Mouse (Mus musculus) lung, adult 2 months (tissue): ENCODE measurements at regions not wholly inside any gene's neighbourhood (a gene's known extent, or its start where the extent isn't known, plus 50 kb on each side); places are given as distances from the start of the nearest gene placed in this dataset.

Experiments
- DNase-seq: peaks from one replicate; pipeline ENCODE4 v3.0.0; 2022
- H3K4me1 ChIP-seq: fragments of 200-500 bp; 2 replicates; pipeline ENCODE4 v1.6.1; 2011; ENCODE audit warnings: low read length; ENCODE audit not compliant: control insufficient read depth, insufficient read depth
- H3K4me3 ChIP-seq: fragments of 200-500 bp; replicated peaks from 2 replicates; pipeline ENCODE3; 2011; ENCODE audit warnings: low read depth, mild to moderate bottlenecking, control low read depth, low read length; ENCODE audit errors: extremely low read depth
- CTCF ChIP-seq: fragments of 200-500 bp; IDR thresholded peaks from 2 replicates; pipeline ENCODE4 v1.5.1; 2011; ENCODE audit warnings: mild to moderate bottlenecking, low read length, control low read depth; ENCODE audit not compliant: insufficient read depth
- POLR2A ChIP-seq: fragments of 200-500 bp; IDR thresholded peaks from 2 replicates; pipeline ENCODE4 v1.6.1; 2011; ENCODE audit warnings: low read depth, mild to moderate bottlenecking, control low read depth, low read length, borderline replicate concordance; ENCODE audit errors: extremely low read depth
- WGBS: fragments of 180-500 bp; shearing (Covaris S2); methylation state at CpG from one replicate; pipeline ENCODE4 v1.1.7; 2018; 5-methylcytosine and 5-hydroxymethylcytosine counted together

DNA sequence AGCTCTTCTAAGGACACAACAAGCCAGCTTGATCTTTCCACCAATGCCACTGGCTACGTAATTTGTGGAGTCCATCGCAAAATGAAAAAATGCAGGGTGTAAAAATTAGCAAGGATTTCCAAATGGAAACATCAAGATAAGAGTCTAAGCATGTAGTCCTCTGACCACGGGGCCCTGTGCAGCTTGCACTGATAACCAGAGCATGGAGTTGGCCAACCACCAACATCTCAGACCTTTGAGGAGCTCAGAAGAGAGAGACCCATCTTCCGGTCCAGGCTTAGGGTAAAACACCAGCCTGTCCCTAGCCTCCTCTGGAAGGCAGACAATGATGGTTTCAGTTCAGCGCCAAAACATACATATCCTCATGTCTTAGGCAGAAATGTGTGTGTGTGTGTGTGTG is 140.4 kb upstream of the Haao start:
- DNase-seq = no peak
- WGBS = 59% methylated on average over 5 of the region's 5 CpGs

DNA sequence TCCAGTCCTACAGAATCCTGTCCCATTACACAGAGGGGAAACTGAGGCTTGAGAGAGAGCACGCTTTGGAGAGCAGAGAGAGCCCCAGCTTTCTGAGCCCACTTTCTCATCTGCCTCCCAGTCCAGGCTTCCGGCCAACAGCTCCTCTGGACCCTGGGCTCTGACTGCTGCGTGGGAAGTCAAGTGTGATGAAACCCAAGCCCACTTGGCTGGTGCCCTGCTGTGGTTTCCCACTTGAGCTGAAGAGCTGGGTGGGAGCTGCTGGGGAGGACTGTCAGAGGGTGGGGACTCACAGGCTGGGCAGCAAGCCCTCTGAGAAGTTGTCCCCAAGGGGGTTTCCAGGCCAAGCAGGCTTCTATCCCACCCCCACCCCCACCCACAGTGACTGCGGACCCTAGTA is 139.9 kb upstream of the Haao start:
- TF ChIP-seq POLR2A (no peak), CTCF (no peak)
- H3K4me1 ChIP-seq = peaks cover 42% of the 10 kb centered on the region
- no peak for DNase-seq
- 56% methylated on average over 4 of the region's 4 CpGs for WGBS
- no peak overlapping the region for H3K4me3 ChIP-seq

More for the DNA sequence above, 140.4 kb upstream of the Haao start:
- TF ChIP-seq CTCF = no peak
- TF ChIP-seq POLR2A = no peak
- Histone ChIP-seq H3K4me1 (peaks cover 39% of the 10 kb centered on the region), H3K4me3 (no peak overlapping the region)

DNA sequence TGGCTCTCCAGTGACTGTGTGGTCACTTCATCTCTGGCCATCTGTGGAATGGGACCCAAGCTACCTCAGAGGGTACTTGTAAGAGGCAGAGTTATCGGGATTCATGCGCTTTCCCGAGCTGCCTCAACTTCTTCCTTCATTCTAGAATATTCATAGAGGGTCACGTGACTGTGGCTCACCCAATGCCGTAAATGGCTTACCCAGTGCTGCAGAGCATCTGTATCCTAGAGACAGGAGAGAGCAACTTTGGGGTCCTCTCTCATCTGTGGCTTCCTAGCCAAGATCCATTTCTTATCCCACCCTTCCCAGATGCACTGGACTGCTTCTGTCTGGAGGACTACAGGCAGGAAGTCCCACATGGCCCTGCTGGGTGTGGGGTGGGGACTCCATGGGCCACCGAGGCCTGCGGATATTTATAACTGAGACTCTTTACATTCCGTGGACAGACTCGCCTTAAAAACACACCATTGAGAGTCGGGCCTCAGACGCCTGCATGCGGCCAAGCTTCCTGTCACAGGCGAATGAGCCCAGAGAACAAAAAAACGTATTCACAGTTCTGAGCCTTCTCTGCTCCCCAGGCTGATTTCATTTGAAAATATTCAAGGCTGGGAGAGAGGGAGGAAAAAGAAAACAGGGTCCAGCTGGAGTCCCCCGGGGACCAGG is 138.3 kb upstream of the Haao start:
- H3K4me1 ChIP-seq = peaks cover 46% of the 10 kb centered on the region
- DNase-seq = no peak
- no peak overlapping the region for H3K4me3 ChIP-seq
- TF ChIP-seq CTCF (no peak), POLR2A (no peak)
- 39% methylated on average over 15 of the region's 15 CpGs for WGBS

DNA sequence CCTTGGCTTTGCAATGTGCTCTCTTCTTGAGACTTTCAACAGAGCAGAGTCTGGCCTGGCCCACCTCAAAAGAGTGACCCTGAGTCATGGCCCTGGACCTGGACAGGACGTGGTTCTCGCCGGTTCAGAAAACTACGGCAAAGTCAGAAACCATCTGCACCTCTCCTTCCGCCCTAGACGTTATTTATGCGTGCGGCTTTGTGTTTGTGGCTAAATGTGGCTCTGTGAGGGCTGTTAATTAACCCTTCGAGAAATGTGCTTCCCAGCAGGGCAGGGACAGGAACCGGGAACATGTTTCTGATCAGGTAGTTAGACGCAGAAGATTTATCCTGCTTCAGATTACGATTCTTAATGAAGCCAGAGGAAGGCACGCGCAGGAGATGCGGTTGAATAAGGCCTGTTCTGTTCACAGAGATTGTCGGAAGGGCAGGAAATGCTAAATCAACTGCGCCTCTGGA is 137.6 kb upstream of the Haao start:
- DNase-seq = no peak
- 53% methylated on average over 17 of the region's 17 CpGs for WGBS
- TF ChIP-seq CTCF = no peak
- TF ChIP-seq POLR2A = no peak
- H3K4me1 ChIP-seq = peaks cover 40% of the 10 kb centered on the region
- H3K4me3 ChIP-seq = no peak overlapping the region

DNA sequence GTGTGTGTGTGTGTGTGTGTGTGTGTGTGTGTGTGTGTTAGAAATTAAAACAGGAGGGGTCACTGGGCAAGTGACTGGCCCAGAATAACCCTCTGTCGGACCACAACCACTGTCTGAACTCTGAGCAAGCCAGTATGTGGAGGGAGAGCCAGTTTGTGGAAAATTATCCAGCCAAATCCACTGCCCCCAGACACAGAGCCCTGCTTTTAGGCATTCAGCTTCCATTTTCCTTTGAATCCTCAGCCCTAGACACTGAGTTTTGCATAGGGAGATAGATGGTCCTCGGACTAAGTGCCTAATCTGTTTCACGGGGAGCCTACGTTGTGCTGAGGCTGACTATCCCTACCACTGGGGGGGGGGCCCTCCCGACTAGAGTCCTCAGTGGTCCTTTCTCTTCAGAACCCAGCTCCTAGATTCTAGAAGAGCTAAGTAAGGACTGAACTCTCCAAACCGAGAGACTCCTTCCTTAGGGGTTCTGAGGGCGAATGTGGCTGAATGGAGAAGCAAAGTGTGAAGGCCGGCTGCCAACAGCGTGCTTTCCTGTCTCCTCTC is 136.2 kb upstream of the Haao start:
- Histone ChIP-seq H3K4me3 (no peak overlapping the region), H3K4me1 (peaks cover 28% of the 10 kb centered on the region)
- no peak for DNase-seq
- WGBS = 86% methylated on average over 9 of the region's 9 CpGs
- no peak for TF ChIP-seq CTCF
- no peak for TF ChIP-seq POLR2A

DNA sequence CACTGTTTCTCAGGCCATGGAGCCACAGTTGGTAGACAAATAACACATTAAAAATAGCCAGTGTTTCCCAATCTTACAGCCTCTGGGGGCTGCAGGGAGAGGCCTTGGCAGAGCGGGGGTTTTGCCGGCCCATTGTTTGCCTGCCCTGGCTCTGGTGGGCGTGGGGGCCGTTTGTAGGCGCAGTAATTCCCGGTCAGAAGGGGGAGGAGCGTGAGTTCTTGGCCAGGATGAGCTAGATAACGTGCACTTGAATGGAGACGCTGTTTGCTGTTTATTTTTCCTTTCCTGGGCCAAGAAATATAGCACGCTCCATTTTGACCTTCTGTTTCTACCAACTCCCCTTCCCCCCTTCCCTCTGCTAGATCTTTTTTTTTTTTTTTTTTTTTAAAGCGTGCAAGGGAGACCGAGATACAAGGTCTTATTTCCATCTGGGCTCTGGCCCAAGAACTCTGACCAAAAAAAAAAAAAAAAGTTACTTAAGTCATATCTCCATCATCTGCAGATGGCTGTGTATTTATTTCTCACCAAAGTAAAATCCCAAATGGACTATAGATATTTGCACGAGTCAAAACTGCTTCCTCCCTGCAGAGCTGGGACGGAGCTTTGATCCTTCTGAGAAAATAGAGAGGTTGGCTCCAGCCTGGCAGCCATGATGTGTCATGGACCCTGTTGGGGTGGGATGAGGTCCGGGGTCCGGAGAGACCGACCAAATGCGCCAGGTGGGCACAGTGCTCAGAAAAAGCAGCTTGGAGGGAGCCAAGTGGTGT is 135.5 kb upstream of the Haao start:
- WGBS = 16% methylated on average over 18 of the region's 18 CpGs
- TF ChIP-seq CTCF (no peak), POLR2A (no peak)
- H3K4me1 ChIP-seq = peaks cover 25% of the 10 kb centered on the region
- H3K4me3 ChIP-seq = no peak overlapping the region
- peak; percentile 61 for DNase-seq

DNA sequence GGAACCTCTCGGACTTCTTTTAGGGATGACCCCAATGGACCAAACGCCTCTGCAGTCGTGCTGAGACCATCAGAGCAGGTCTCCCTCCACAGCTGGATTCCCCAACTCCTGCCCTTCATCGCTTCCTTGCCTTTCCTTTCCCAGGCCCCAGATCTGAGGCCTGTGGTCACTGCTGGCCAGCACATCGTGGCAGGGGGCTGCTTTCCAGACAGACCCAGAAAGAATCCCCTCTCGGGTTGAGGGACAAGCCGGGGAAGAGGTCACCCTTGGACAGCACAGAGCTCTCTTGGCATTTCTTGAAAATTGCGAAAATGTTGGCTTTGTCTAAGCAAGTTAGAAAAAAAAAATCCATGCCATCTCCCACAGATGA is 134.9 kb upstream of the Haao start:
- no peak for DNase-seq
- TF ChIP-seq POLR2A = no peak
- TF ChIP-seq CTCF = no peak
- 49% methylated on average over 8 of the region's 8 CpGs for WGBS
- Histone ChIP-seq H3K4me3 (no peak overlapping the region), H3K4me1 (peaks cover 27% of the 10 kb centered on the region)

DNA sequence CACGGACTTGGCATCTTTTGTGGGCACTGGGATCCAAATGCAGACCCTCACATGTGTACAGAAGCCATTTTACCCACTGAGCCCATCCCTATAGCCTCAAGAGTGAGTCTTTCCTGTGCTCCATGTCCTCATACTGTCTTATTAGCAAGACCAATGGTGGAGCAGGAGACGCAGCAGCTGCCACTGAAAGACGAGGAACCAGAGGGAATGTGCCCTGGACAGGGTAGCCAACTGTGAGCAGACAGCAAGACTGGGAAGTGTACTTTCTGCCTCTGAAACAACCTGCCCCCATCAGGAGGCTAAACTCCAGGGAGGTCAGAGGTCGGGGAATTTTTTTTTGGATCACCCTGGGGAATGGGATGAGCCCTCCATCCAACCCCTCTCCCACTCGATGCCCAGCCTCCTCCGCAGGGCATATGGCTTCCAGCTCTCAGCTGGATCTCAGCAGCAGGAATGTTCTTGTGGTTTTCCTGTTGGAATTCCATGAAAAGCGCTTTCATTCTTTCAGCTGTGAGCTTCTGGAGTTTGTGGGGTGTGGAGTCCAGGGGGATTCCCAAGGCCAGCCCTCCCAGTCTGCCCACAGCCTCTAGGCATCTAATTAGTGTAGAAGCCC is 131.2 kb upstream of the Haao start:
- no peak overlapping the region for H3K4me3 ChIP-seq
- WGBS = 76% methylated on average over 7 of the region's 7 CpGs
- TF ChIP-seq POLR2A (no peak), CTCF (no peak)
- H3K4me1 ChIP-seq = peaks cover 17% of the 10 kb centered on the region
- DNase-seq = no peak

DNA sequence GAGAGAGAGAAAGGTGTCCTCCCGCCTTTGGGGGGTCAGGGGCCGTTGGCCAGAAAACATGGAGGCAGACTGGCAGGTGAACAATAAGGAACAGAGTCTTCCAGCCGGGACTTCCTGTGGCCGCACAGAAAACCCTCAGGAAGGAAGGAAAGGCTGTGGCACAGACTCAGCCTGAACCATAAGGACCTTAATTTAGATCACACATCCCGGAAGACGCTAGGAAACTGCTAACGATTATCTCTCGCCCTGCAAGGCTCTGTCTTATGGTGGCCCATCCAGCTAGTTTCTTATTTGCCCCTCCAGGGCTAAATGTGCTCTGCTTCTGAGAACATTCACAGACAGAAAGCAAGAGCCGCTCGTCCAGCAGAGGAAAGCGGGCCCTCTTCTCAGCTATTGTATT is 130.0 kb upstream of the Haao start:
- TF ChIP-seq CTCF (no peak), POLR2A (no peak)
- peaks cover 17% of the 10 kb centered on the region for H3K4me1 ChIP-seq
- WGBS = 51% methylated on average over 11 of the region's 11 CpGs
- peak; percentile 4 for DNase-seq
- H3K4me3 ChIP-seq = no peak overlapping the region

DNA sequence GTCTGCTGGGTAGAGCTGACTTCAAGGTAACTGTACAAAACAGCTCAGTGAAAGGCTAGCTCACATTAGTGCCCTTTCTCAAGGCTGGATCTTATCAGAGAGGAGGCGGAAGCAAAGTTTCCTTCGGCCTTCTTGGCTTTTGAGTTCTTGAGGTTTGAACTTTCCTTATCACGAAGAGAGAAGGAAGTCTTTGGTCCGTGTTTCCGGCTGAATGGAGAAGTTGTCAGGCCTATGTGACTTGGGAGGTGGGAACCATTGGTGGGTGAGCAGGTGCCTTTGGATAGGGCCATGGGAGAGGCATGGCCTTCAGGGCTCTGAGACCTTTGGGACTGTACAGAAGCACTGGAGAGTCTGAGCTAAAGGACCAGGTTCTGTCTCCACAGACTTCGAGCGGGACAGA is 128.1 kb upstream of the Haao start:
- 74% methylated on average over 7 of the region's 7 CpGs for WGBS
- no peak for DNase-seq
- no peak for TF ChIP-seq POLR2A
- no peak for TF ChIP-seq CTCF
- Histone ChIP-seq H3K4me1 (peaks cover 13% of the 10 kb centered on the region), H3K4me3 (no peak overlapping the region)
